Mouse (Mus musculus) right cerebral cortex, postnatal 36 days (tissue): Measurements from ENCODE around the gene Cmtm4.
"Not testable (repeated sequence)": the region's sequence is repeated elsewhere in the genome, so short reads cannot be mapped to it uniquely, and the experiment has no call there.

Source experiments
- DNase-seq, 2 experiments: peaks; one replicate each; pipeline ENCODE4 v3.0.0; 2022; ENCODE audit warnings: low spot score in 2 of 2, mixed read lengths in 1 of 2

Cmtm4 gene

GRCm38 (mm10) chr8:104339229-104339982, 56.2 kb downstream of the Cmtm4 start, which contains the start of gene Cmtm3:
TSS of gene Cmtm3 (plus strand) at chr8:104339410.
- DNase-seq, result no peak

DNA sequence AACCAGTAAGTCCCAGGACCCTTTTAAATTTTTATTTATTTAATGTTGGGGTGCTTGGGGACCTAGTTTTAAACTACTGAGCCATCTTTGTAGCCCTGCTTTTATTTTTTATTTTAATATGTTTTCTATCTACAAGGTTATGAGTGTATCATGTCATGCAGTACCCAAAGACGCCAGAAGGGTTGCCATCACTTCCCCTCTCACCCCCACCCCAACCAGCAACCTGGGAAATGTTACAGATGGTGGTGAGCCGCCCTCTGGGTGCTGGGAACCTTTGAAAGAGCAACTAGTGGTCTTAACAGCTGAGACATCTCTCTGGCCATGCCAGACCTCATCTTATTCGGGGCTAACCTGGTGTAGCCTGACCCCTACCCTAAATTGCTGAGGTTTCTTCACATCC, 57.7 kb downstream of the Cmtm4 start:
- DNase-seq, result no peak

DNA sequence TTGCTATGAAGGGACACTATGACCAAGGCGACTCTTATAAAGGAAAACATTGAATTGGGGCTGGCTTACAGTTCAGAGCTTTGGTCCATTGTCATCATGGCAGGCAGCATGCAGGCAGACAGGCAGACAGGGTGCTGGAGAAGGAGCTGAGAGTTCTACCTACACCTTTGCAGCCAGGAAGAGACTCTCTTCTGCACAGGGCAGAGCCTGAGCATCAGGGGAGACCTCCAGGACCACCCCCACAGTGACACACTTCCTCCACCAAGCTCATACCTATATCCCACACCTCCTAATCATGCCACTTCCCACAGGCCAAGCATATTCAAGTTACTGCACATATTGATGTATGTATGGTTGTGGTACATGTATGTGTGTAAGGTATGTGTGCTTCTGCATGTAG, 58.8 kb downstream of the Cmtm4 start:
- no peak for DNase-seq

GRCm38 (mm10) chr8:104334196-104334595, 61.4 kb downstream of the Cmtm4 start:
- no peak for DNase-seq

DNA sequence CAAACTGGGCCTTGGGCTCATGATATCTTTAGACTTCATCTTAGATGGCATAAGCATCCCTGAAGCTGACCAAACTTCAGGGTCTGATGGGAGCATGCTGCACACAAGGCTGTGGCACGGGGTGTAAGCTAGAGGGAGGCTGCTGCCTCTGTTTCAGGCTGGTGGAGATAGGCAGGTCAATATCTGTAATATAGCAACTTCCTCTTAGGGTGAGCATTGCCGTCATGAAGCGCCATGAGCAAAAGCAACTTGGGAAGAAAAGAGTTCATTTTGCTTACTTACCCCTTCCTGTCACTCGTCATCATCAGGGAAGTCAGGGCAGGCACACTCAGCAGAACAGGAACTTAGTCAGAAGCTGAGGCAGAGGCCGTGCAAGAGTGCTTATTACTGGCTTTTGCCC, 61.8 kb downstream of the Cmtm4 start:
- no peak for DNase-seq

- no peak for DNase-seq
Observed at GRCm38 (mm10) chr8:104332665-104333631, 62.7 kb downstream of the Cmtm4 start.

- not testable (repeated sequence) for DNase-seq
Observed at GRCm38 (mm10) chr8:104321930-104322329, 73.7 kb downstream of the Cmtm4 start, which contains the start of gene Cmtm2b. TSS of gene Cmtm2b (plus strand) at chr8:104322230.

DNA sequence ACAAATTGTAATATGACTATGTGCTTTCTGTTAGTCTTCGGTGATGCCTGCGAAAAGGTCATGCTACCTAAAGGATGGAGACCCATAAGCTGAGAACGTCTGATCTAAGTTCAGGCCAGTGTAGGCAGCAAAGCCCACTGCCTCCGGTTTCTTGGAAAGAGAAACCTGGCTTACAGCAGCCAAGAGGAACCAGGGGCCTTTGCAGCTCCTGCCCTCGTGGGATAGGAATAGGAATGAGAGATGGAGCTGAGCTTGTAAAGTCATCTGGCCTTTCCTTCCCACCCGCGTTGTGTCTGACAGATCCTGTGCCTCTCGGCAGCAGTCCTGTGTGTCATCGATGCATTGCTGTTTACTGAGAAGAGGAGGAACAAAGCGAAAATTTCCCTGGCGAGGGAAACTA, 74.3 kb downstream of the Cmtm4 start, which contains the start of gene Gm11020:
Gene Gm11020, plus strand, starts transcription at position 301 of the 400 bp plus-strand sequence.
- DNase-seq, result not testable (repeated sequence)

DNA sequence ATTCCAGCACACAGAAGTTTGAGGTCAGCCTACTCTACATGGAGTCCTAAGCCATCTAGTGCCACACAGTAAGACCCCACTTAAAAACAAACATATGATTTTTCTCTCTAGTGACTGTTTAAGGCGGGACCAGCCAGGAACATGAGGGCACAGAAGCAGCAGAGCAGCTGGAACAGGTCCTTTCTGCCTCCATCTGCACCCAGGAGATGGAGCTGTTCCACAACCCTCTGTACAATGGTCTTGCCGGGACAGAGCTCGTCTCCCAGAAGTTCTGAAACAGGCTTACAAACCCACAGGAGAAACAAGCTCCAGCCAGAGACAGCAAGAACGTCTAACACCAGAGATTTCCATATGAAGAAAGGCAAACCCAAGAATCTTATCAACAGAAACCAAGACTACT, 82.3 kb downstream of the Cmtm4 start:
- no peak for DNase-seq

DNA sequence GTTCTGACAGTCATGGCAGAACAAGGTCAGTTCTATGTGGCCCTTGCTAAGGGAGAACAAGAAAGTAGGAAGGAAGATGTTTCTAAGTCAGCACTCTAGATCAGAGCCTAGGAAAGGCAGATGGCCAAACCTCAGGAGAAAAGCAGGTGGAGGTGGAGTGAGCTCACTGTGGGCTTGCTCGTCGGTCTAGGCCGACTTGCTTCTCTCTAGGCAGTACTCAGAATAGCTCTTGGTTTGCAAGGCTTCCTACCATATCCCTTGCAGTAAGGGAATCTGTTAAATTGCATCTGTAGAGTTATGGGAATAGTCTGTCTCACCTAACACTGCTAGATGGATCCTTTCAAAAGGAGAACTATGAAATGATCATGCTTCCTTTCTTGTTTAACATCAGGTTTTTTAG, 83.6 kb downstream of the Cmtm4 start:
- DNase-seq, result not testable (repeated sequence)

DNA sequence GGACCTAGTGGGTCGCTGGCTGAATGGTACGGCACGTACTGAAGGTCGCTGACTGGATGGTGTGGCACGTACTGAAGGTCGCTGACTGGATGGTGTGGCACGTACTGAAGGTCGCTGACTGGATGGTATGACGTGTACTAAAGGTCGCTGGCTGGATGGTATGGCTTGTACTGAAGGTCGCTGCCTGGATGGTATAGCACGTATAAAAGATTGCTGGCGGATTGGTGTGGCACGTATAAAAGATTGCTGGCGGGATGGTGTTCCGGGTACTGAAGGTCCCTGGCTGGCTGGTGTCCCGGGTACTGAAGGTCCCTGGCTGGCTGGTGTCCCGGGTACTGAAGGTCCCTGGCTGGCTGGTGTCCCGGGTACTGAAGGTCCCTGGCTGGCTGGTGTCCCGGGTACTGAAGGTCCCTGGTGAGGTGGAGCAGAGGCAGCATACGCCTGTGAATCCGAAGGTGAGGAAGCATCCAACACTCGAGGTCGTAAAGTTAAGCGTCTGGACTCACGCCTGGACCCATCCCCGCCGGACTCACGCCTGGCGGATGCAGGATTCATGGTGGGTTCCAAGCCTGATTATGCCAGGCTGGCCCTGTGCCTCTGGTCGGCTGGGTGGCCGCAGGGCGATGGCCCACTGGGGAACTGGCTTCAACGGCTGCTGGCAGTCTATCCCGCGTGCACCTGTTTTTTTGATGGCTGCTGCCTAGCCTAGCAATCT, 86.0 kb downstream of the Cmtm4 start, which contains the start of the genes Gm45711 and Cmtm1:
Gene Gm45711, minus strand, starts transcription at position 641 of the 715 bp plus-strand sequence.
Gene Cmtm1, minus strand, starts transcription at position 705 of the 715 bp plus-strand sequence.
- peak in 1 of 2 experiments; percentile 14 for DNase-seq

- not testable (repeated sequence) for DNase-seq
Observed at GRCm38 (mm10) chr8:104308341-104308740, 87.3 kb downstream of the Cmtm4 start.

DNA sequence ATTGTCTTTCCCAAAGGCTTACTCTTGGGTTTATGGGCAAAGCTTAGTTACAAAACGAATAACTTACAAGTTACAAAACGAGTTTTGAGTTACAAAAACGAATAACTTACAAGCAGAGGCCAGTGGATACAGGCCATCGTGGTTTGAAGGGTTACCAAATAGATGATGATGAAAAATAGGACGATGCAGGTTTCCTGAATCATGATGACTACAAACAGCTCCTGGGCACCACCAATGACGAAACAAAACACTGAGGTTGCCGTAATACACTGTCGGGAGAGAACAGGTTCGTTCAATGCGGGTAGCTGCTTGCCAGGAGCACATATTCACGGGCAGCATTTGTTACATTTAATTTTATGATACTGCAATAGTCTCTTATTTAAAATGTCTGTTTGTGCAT, 90.6 kb downstream of the Cmtm4 start:
- DNase-seq, result no peak

DNA sequence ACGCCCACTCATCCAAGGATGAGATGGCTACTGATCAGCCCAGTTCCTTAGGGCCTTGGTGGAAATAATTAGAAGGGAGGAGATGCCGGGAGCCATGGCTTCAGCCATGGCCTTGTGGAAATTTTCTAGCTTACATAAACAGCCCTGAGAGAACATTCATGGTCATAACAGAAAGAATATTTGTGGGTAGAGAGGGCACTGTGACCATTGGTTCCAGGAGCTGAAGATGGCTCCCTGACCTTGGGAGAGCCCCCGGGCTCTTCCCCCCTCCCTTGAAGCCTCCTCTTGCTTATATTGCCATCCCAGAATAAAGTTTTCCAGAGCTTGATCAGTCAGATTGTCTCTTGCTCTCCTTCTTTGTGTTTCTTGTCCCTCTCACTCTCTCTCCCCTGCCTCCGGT, 93.1 kb downstream of the Cmtm4 start:
- not testable (repeated sequence) for DNase-seq

DNA sequence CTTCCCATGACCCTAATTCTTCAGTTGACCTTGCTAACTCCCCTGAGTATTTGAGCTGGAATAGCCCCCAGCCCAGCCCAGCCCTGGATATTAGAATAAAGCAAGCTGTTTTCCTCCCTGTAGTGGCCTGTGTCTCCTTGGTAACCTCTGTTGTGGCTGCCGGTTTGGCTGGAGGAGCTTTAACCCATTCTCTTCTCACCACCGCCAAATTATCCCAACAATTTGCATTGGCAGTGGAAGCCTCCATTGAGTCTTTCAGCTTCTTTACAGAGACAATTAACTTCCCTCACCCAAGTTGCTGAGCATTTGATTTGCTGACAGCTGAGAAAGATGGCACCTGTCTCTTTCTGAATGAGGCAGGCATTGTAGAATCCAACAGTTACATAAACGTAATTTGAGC, 94.0 kb downstream of the Cmtm4 start:
- DNase-seq, result not testable (repeated sequence)
